Mouse (Mus musculus): Measurements from ENCODE around the gene Mindy3.

DNA sequence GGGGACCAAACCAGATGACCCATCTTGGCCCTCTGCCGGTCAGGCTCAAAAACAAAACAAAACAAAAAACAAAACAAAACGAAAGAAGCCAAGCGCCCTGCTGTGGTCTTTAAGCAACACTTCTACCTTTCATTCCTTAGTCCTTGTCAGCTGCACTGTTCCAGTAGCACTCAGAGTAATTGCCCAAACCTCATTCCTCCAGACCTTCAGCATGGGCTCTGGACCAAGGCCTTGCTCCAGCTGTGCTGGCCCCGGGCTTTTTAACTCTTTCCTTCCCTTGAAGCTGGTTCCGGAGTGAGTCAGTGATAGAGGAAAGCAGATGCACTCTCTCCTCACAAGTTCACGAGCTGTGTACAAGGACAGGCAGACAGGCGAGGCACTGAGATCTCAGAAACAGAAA, 102.9 kb downstream of the Mindy3 start:
- TF ChIP-seq POLR2A (IDR thresholded peaks at IDR 0.05; ENCODE audit: low read depth, low read length) (no peak), CTCF (conservative IDR thresholded peaks at IDR 0.05; ENCODE audit: insufficient read depth, insufficient read length, low read depth, low read length) (no peak)

Data from kidney, adult 2 months (tissue).